Mouse (Mus musculus): Measurements from ENCODE around the gene Pax5. TPM values are rescaled to one million over a fixed set of nuclear protein-coding genes. Genes with fewer than 3 reads are reported as not detected.

Gene Pax5
- total RNA-seq, 4 experiments from 2014 or later: 0.17 to 1.8 (median 0.79) TPM

GRCm38 (mm10) chr4:44705151-44705550 is 5.1 kb downstream of the Pax5 start:
- no peak for DNase-seq

GRCm38 (mm10) chr4:44704369-44704745 is 5.9 kb downstream of the Pax5 start:
- DNase-seq: peak; percentile 84

GRCm38 (mm10) chr4:44703686-44704368 is 6.5 kb downstream of the Pax5 start:
- DNase-seq: no peak

GRCm38 (mm10) chr4:44702891-44703685 is 7.2 kb downstream of the Pax5 start:
- DNase-seq: no peak

- no peak for DNase-seq
These were observed 8.2 kb downstream of the Pax5 start for GRCm38 (mm10) chr4:44702011-44702527.

GRCm38 (mm10) chr4:44701513-44701912 is 8.8 kb downstream of the Pax5 start:
- no peak for DNase-seq

- no peak for DNase-seq
These were observed 13.6 kb downstream of the Pax5 start for GRCm38 (mm10) chr4:44696676-44697075.

GRCm38 (mm10) chr4:44694369-44694768 is 15.9 kb downstream of the Pax5 start:
- no peak for DNase-seq

- DNase-seq: no peak
These were observed 24.7 kb downstream of the Pax5 start for GRCm38 (mm10) chr4:44685582-44685981.

GRCm38 (mm10) chr4:44680242-44680897 is 29.9 kb downstream of the Pax5 start:
- no peak for DNase-seq

GRCm38 (mm10) chr4:44678641-44679040 is 31.6 kb downstream of the Pax5 start:
- DNase-seq: no peak

- DNase-seq: no peak
These were observed 32.3 kb downstream of the Pax5 start for GRCm38 (mm10) chr4:44678026-44678425.

GRCm38 (mm10) chr4:44674973-44675372 is 35.3 kb downstream of the Pax5 start:
- DNase-seq: no peak

- DNase-seq: no peak
These were observed 36.6 kb downstream of the Pax5 start for GRCm38 (mm10) chr4:44673726-44674125.

- DNase-seq: no peak
These were observed 37.9 kb downstream of the Pax5 start for GRCm38 (mm10) chr4:44672216-44672937.

- DNase-seq: no peak
These were observed 38.8 kb downstream of the Pax5 start for GRCm38 (mm10) chr4:44671486-44671885.

- DNase-seq: no peak
These were observed 39.3 kb downstream of the Pax5 start for GRCm38 (mm10) chr4:44671035-44671434.

GRCm38 (mm10) chr4:44670380-44670779 is 39.9 kb downstream of the Pax5 start:
- DNase-seq: no peak

GRCm38 (mm10) chr4:44669485-44670181 is 40.7 kb downstream of the Pax5 start:
- no peak for DNase-seq

GRCm38 (mm10) chr4:44668574-44668973 is 41.7 kb downstream of the Pax5 start:
- DNase-seq: no peak

GRCm38 (mm10) chr4:44668172-44668571 is 42.1 kb downstream of the Pax5 start:
- no peak for DNase-seq

- DNase-seq: no peak
These were observed 42.9 kb downstream of the Pax5 start for GRCm38 (mm10) chr4:44667369-44667768.

Measured in adrenal gland, adult 8-10 months (tissue).